Mouse (Mus musculus) retina, embryonic 14.5 days (tissue): ENCODE data around the gene Gm11020.
A peak's percentile ranks its signal among the peaks of the same experiment; 100 is the strongest.
"Not testable (repeated sequence)": the region's sequence is repeated elsewhere in the genome, so short reads cannot be mapped to it uniquely, and the experiment has no call there.

Experiments
- DNase-seq: peaks from one replicate; pipeline ENCODE4 v3.0.0-alpha.2; 2015; ENCODE audit warnings: low spot score

Gene Gm11020

DNA sequence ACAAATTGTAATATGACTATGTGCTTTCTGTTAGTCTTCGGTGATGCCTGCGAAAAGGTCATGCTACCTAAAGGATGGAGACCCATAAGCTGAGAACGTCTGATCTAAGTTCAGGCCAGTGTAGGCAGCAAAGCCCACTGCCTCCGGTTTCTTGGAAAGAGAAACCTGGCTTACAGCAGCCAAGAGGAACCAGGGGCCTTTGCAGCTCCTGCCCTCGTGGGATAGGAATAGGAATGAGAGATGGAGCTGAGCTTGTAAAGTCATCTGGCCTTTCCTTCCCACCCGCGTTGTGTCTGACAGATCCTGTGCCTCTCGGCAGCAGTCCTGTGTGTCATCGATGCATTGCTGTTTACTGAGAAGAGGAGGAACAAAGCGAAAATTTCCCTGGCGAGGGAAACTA, at the start of gene Gm11020:
Gene Gm11020, plus strand, starts transcription at position 301 of the 400 bp plus-strand sequence.
- DNase-seq: not testable (repeated sequence)

DNA sequence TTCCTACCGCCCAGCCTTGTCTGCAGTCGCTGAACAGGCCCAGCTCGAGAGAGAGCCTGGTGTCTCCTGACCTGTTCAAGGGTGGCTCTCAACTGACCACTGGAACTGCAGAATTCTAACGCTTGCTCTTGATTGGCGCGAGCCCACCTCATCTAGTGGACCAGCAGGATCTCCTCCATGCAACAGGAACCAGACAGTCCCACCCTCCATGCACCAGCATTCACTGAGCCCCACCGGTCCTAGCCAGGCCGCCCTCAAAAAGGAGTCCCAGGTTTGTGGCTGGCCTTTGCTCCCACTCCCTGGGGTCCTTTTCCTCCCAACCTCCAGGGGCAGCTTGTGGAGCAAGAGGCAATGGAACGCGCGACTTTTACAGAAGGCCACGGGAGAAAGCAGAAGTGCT, 28.3 kb upstream of the Gm11020 start, which contains the start of gene Cmtm2a:
Gene Cmtm2a, minus strand, starts transcription at position 101 of the 400 bp plus-strand sequence.
- DNase-seq: not testable (repeated sequence)

DNA sequence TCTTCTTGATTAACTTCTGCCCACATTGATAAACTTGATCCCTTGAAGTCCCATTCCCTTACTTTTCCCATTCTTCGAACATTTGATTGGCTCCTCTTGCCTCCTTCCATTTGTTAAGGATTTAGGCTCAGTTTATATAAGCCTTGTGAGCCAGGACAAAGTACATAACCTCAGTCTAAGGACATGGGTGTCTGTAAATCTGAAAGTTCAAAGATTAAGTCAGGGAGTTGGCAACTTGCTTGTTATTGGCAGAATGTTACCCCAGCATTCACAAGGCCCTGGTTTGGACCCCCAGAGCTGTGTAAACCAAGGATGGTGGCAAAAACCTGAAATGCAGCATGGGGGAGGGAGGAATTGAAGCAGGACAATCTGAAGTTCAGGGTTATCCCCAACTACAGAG, 27.0 kb upstream of the Gm11020 start:
- DNase-seq: no peak

GRCm38 (mm10) chr8:104301577-104301976, 19.8 kb upstream of the Gm11020 start:
- DNase-seq: peak; percentile 69

DNA sequence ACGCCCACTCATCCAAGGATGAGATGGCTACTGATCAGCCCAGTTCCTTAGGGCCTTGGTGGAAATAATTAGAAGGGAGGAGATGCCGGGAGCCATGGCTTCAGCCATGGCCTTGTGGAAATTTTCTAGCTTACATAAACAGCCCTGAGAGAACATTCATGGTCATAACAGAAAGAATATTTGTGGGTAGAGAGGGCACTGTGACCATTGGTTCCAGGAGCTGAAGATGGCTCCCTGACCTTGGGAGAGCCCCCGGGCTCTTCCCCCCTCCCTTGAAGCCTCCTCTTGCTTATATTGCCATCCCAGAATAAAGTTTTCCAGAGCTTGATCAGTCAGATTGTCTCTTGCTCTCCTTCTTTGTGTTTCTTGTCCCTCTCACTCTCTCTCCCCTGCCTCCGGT, 18.8 kb upstream of the Gm11020 start:
- not testable (repeated sequence) for DNase-seq

- no peak for DNase-seq
Observed at GRCm38 (mm10) chr8:104304962-104305361, 16.4 kb upstream of the Gm11020 start.

- DNase-seq: not testable (repeated sequence)
Observed at GRCm38 (mm10) chr8:104308341-104308740, 13.0 kb upstream of the Gm11020 start.

- not testable (repeated sequence) for DNase-seq
Observed at GRCm38 (mm10) chr8:104309441-104310155, 11.8 kb upstream of the Gm11020 start, which contains the start of the genes Gm45711 and Cmtm1. Gene Gm45711 (minus strand): TSS chr8:104310081. Gene Cmtm1 (minus strand): TSS chr8:104310145.

GRCm38 (mm10) chr8:104312023-104312422, 9.3 kb upstream of the Gm11020 start:
- not testable (repeated sequence) for DNase-seq

- no peak for DNase-seq
Observed at GRCm38 (mm10) chr8:104313311-104313710, 8.1 kb upstream of the Gm11020 start.

DNA sequence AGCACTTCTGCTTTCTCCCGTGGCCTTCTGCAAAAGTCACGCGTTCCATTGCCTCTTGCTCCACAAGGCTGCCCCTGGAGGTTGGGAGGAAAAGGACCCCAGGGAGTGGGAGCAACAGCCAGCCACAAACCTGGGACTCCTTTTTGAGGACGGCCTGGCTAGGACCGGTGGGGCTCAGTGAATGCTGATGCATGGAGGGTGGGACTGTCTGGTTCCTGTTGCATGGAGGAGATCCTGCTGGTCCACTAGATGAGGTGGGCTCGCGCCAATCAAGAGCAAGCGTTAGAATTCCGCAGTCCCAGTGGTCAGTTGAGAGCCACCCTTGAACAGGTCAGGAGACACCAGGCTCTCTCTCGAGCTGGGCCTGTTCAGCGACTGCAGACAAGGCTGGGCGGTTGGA, 563 bp downstream of the Gm11020 start, which contains the start of gene Cmtm2b:
Gene Cmtm2b, plus strand, starts transcription at position 301 of the 400 bp plus-strand sequence.
- DNase-seq: not testable (repeated sequence)

GRCm38 (mm10) chr8:104332665-104333631, 11.6 kb downstream of the Gm11020 start:
- DNase-seq: no peak

DNA sequence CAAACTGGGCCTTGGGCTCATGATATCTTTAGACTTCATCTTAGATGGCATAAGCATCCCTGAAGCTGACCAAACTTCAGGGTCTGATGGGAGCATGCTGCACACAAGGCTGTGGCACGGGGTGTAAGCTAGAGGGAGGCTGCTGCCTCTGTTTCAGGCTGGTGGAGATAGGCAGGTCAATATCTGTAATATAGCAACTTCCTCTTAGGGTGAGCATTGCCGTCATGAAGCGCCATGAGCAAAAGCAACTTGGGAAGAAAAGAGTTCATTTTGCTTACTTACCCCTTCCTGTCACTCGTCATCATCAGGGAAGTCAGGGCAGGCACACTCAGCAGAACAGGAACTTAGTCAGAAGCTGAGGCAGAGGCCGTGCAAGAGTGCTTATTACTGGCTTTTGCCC, 12.4 kb downstream of the Gm11020 start:
- no peak for DNase-seq

- DNase-seq: no peak
Observed at GRCm38 (mm10) chr8:104334196-104334595, 12.8 kb downstream of the Gm11020 start.

DNA sequence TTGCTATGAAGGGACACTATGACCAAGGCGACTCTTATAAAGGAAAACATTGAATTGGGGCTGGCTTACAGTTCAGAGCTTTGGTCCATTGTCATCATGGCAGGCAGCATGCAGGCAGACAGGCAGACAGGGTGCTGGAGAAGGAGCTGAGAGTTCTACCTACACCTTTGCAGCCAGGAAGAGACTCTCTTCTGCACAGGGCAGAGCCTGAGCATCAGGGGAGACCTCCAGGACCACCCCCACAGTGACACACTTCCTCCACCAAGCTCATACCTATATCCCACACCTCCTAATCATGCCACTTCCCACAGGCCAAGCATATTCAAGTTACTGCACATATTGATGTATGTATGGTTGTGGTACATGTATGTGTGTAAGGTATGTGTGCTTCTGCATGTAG, 15.4 kb downstream of the Gm11020 start:
- DNase-seq: no peak

DNA sequence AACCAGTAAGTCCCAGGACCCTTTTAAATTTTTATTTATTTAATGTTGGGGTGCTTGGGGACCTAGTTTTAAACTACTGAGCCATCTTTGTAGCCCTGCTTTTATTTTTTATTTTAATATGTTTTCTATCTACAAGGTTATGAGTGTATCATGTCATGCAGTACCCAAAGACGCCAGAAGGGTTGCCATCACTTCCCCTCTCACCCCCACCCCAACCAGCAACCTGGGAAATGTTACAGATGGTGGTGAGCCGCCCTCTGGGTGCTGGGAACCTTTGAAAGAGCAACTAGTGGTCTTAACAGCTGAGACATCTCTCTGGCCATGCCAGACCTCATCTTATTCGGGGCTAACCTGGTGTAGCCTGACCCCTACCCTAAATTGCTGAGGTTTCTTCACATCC, 16.5 kb downstream of the Gm11020 start:
- DNase-seq: no peak

- DNase-seq: no peak
Observed at GRCm38 (mm10) chr8:104339229-104339982, 18.0 kb downstream of the Gm11020 start, which contains the start of gene Cmtm3. Gene Cmtm3 (plus strand): TSS chr8:104339410.

GRCm38 (mm10) chr8:104339983-104340232, 18.5 kb downstream of the Gm11020 start:
- DNase-seq: no peak

DNA sequence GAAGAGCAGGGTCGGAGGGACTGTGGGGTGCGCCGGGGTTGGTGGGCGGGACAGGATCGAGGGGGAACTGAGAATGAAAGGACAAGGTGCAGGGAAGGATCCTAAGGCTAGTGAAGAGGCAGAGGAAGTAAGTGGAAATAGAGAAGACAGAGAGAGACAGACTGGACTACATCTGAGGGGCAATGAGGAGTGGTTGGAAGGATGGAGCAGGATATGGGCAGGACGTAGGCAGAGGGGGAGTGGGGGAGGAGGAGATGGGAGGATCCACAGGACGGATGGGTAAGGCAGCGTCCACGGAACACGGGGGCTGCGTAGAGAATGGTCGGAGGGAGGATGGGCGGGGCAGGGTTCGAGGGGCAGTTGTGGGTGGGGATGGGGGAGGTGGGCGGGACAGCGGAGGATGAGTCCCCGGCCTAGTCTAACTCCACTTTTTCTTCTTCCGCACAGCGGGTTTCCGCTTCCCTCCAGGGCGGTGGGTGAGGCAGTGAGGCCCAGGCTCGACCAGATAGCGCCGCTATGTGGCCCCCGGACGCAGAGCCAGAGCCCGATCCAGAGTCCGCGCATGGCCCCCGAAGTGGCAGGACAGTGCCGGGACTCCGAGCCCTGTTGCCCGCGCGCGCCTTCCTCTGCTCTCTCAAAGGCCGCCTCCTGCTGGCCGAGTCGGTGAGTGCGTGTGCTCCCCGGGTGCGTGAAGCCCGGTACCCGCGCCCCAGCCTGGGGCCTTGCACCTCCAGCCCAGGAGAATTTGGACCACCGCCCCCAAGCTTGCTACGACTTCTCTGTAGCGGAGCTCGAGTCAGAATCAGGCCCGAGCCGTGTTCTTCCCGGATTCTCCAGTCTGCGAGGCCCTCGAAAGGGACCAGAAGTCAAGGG, 19.1 kb downstream of the Gm11020 start:
- DNase-seq: peak; percentile 81

DNA sequence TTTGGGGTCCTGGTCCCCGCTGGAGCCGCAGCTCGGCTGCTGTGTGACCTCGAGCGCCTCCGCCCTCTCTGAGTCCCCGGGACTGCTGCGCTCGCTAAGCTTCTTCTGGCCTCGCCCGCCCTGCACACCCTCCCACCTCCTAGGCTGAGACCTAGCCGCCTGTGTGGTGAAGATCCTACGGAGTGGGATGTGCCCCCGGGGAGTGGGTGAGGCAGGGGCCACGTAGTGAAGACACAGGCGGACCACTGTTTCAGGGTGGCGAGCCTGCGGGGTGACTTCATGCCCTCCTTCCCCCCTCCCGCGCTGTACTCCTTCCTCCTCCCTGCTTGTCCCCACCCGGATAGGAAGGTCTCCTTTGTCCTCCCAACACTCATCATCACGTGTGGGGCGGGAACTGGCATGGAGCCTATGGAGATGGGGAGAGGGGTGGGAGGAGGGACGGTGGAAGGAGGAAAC, 19.8 kb downstream of the Gm11020 start:
- peak; percentile 71 for DNase-seq

GRCm38 (mm10) chr8:104341678-104342077, 20.3 kb downstream of the Gm11020 start:
- DNase-seq: no peak
